Mouse (Mus musculus): ENCODE results near the gene Ankrd44.

Ankrd44 gene

DNA sequence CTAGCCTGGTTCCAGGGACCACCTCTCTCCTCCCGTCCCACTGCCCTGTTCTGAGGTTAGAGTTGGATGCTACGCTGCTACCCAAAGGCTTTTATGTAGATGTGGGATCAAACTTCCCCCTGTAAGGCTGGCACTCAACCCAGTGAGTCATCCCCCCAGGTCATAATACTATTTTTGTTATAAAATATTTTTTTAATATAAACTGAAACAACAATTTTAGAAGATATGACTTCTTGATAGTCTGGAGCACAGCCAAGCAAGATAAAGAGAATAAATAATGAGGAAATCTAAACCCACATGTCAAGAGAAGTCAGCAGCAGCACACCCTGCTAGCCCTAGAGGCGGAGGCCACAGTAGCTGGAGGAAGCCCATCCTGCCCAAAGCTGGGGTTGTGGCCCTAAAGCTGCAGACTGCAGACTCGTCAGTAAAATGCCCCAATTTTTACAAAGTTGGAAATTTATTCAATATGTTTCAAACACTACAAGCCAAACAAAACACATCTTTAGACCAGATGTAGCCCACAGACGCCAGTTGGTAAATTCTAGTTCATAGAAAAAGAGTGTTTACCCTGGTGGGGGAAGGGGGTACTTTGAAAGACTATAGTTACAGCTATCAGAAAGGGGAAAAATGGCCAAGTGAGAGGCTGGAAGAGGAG is 79.7 kb downstream of the Ankrd44 start:
- DNase-seq (ENCODE audit: low spot score) = no peak

DNA sequence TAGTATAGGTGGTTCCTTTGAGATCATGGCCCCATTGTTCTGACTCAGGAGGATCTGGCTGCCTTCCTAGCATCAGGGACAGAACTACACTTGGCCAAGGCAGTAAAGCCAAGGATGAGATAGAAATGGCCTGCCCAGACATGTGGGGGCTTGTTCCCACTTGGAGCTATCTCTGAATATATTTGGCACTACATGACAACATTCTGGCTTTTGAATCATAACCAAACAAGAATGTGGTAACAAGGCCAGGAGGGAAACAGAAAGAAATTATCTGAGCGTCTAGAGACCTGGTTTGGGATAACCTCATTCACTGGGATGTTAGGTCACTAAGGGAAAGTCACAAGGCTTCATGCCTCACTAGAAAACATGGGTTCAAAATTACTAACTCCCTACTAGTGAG is 81.8 kb downstream of the Ankrd44 start:
- no peak for DNase-seq (ENCODE audit: low spot score)

DNA sequence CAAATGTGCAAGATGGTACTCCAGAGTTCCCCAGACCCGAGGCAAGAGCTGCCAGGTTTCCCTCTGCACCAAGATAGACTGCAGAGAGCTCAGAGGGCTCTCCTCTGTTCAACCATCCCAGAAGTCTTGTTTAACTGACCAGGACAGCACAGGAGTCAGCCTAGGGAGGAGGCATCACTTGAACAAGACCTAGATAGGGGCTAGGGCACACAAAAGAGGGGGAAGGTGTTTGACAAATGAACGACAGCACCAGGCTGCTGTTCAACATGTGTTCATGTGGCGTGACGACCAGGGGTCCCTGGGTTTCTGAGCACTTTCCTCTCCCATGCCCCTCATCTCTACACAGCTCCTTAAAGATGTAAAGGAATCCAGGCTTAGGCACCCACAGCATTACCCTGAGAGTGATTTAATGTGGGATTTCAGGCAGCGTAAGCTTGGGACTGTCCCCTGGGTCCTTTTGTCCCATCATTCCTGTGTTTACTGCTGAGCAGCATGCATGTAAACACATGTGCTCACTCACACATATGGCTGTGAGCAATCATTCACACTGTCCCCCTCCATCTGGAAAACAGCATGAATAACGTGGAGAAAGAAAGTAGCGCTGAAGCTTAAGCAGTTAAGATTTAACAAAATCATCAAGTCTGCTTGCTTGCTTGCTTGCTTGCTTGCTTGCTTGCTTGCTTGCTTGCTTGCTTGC is 83.3 kb downstream of the Ankrd44 start:
- DNase-seq (ENCODE audit: low spot score) = no peak

DNA sequence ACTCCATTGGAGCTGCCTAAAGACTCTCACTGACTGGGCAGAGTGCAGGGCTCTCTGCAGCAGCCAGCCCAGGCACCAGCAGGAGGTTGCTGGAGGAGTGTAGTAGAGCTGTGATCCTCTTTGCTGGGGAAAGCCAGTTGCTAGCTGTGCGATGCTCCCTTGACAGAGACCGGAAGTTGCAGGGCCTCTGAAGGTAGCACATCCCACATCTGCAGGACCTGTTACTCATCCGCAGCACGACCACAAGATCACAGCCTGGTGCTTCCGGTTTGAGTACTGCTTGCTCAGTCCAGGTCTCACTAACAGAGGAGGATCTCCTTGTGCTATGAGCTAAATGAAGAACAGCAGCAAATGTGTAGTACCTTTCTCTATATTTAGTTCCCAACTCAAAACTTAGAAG is 84.4 kb downstream of the Ankrd44 start:
- peak; percentile 30 for DNase-seq (ENCODE audit: low spot score)

DNA sequence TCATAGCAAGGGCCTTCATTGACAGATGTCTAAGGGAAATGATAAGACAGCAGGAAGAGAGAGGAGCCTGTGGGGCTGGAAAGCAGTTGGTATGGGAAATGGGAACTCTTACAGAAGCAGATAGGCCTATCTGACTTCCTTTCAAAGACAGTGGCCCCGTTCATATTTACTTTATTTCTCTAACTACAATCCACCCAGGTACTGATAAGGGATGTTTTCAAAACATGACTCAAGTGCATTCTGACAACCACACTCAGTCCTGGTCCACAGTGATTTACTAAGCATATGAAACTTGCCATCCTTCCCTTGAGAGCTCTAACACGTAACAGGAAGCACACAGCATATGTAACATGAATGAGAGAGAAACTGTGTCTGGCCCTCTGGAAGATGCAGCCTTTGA is 86.1 kb downstream of the Ankrd44 start:
- no peak for DNase-seq (ENCODE audit: low spot score)

DNA sequence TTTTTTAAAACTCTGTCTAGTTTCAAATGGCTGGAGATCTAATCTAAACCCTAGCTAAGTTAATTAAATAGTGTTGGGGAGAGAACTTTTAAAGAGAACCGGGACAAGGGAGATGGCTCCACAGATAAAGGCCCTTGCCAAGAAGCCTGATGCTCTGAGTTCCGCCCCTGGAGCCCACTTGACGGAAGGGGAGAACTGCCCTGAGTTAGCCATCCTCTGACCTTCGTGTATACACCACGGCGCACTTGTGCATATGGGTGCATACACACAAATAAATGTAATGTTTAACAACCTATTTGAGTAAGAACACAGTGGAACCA is 87.7 kb downstream of the Ankrd44 start:
- DNase-seq (ENCODE audit: low spot score) = no peak

DNA sequence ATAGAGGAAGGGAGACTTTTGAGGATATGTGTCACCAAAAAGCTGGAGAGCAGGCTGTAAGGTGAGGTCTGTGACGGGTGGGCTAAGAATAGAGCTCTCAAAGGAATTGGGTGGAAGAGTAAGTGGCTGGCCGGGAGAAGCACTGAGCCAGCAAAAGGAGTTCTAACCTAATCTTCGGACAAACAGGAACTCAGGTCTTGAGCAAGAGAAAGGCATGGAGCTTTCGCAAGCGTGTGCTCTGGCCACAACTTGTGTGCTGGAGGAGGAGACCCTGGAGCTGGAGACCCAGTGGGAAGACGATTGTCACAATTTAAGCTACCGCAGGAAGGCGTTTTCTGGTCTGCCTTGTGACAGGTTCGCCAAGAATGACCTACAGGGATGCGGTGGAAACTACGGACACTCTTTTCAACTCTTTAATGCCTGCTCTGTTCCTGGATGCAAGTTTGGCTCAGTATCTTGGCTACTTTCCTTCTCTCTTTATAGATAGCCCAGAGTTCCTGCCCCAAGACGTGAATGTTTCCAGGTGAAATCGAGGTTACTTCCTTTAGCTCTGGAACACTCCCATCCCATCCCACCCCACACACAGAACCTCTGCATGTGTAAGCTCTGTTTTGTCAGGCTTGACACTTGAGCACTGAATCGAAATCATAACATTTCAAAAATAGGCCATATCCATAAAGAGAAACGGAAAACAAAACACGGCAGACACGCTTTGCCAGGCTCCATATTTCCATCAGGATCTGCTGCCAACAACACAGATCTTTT is 88.3 kb downstream of the Ankrd44 start:
- DNase-seq (ENCODE audit: low spot score) = no peak

DNA sequence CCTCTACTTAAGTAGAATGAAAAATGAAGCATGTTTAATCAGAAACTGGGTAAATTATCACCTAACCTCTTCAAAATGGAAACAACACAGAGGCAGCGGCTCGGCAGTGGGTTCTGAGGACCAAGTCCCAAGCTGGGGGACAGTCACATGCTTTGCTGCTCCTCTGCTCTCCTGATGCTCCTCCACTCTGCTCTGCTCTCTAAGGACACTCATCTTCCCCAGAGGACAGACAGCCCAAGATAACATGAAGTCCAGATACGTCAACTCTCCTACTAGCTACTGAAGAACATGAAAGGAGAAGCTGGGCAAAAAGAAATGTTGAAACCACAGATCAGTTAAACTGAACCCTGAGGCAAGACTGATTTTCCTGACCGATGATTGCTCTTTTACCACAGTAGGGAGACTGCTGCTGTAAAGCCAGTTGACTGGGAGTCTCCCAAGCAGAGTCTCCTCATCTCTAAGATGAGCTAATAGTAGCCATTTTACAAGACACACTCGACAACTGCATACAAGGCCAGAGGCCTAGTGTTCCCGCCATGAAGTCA is 90.5 kb downstream of the Ankrd44 start:
- no peak for DNase-seq (ENCODE audit: low spot score)

DNA sequence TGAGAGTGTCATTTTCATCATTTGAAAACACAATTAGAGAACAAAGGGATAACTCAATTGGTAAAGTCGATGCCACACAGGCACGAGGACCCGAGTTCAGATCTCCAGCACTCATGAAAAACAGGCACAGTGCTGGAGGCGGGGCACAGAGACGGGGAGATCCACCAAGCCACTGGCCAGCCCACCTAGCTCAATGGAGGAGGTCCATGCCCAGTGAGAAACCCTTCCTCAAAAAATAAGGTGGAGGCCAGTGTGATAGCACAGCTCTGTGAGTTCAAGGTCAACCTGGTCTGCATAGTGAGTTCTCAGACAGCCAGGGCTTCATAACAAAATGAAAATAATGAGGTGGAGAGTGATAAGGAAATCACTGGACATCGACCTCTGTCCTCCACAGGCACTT is 93.0 kb downstream of the Ankrd44 start:
- no peak for DNase-seq (ENCODE audit: low spot score)

DNA sequence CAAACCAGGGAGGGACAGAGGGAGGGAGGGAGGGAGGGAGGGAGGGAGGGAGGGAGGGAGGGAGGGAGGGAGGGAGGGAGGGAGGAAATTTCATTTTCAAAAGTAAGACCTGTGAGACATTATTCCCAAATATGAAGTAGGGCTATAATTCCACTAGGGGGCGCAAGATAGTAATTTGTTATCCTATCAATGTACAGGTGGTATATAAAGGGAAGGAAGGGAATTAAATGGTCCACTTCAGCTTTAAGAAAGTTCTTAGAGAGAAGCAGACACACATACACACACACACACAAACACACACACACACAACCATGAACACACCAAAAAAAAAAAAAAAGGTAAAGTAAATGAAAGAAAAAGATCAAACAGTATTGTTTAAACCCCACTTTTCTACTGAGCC is 93.4 kb downstream of the Ankrd44 start:
- DNase-seq (ENCODE audit: low spot score) = no peak

DNA sequence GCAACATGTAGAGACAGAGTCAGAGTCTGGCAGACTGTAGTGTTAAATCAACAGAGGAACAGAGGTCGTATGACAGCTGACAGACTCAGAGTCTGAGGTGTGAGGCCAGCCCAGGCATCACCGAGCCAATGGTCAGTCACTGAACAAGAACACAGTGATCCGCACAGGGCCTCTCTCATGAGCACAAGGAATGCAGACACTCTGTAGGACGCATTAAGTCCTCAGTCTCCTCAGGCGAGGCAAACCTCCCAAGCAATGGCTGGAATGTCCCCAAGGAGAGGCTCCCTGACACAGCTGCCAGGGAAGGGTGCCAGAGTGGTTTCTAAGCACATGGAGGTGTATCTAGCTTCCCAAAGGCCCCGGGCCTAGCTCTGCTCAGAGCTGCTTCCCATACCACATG is 96.0 kb downstream of the Ankrd44 start:
- no peak for DNase-seq (ENCODE audit: low spot score)

DNA sequence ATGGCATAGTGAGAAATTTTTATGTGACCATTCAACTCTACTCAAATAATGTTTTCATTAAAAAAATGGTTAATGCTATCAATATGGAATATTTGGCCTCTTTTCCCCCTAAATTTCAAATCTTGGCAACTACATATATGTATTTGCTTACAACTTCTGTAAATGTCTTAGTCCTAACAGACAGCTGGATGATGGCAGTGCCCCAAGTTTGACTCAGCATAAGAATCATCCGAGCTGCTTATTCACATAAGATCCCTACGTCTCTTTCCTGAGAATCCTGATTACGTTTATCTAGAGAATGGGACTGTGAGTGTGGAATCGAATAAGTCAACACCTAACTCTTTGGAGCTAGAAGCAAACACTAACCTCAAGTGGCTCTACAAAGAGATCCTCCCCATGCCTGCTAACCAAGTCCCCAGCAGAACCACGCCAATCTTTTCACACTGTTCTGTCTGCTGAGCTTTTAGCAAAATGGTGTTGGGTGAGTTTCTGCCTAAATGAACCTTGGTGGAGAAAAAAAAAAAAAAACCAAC is 96.4 kb downstream of the Ankrd44 start:
- DNase-seq (ENCODE audit: low spot score) = no peak

DNA sequence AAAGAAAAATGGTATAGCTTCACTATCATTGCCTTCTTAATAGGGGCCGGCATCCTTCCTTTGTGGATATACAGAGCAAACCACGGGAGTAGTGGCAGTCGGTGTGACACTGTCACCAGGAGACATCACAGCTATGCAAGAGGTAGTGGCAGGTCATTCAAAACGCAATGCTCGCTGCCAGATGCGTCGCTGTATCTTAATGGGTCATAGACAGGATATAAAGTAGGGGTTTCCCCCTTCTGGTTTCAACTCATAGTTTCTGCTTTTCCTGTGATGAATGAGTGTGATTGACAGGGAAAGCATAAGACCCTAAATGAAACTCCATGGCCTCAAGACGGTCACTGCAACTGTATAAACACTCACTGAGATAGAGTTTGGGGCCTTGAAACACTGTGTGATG is 98.4 kb downstream of the Ankrd44 start:
- DNase-seq (ENCODE audit: low spot score) = no peak

DNA sequence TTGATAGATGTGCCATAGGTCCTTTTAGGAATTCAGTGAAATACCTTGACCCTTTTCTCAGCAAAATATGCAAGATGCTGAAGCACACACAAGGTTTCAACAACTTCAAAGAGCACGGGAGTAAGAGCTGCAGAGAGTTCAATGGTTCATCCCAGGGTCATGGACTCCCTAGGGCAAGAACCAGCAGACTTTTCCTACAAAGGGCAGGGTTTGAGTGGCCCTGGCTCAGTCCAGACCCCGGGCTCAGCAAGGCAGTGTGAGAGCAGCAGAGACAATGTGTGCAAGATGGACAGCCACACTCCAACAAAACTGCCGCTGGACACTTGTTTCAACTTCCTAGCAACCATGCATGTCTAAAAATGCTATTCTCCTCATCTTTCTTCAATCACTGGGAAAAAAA is 98.8 kb downstream of the Ankrd44 start:
- DNase-seq (ENCODE audit: low spot score) = no peak

DNA sequence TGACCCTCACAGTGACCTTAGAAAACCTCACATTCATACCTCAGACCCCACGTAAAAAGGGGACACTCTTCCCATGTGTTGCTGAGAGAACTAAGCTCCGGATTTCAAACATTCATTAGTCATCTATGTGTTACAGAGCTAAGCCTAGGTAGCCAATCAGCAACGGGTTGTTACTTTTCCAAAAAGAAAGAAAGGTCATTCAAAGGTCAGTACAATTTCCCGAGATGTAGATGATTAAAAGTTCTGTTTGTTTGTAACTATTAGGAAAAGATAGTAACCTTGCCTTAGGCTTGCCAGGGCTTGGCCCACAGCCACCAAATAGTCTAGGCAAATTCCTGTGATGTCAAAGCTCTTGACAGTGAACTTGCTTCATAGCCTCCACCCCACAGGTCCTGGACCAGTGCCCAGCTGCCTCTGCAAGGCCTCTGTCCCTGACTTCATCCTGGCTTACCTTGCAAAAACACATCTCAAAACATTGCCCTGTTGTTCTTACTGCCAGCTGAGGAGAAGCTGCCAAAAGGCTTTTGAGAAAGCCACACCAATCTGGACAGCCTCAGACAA is 99.7 kb downstream of the Ankrd44 start:
- DNase-seq (ENCODE audit: low spot score) = no peak

DNA sequence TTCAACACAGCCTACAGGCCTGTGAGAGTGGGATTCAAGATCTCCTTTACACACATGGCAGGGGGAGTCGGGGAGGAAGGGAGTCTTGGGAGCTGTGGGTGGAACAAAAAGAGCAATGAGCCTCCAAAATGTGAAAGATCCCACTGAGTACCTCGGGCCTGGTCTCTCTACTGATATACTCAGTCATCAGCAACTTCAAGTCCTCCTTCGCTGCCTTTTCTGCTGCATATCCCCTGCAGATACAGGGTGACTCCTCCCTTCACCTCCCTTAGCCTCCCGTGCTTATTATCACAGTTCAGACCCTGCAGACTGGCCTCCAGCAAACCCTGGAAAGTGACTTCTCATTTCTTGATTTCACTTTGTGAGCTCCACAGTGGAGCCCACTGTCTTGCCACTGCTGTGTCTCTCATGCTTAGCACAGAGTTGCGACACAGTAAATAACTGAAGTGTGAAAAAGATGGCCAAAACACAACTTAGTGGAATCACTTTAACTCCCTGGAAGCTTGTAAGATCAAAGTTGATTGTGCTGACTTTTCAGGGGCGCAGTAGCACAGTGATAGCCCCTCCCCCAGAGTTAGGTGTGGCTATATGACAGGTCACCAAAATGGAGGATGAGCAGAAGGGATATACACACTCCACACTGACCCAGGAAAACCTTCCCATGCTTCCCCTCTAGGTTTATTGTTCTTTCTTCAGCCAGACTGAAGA is 100.3 kb downstream of the Ankrd44 start:
- DNase-seq (ENCODE audit: low spot score) = no peak

DNA sequence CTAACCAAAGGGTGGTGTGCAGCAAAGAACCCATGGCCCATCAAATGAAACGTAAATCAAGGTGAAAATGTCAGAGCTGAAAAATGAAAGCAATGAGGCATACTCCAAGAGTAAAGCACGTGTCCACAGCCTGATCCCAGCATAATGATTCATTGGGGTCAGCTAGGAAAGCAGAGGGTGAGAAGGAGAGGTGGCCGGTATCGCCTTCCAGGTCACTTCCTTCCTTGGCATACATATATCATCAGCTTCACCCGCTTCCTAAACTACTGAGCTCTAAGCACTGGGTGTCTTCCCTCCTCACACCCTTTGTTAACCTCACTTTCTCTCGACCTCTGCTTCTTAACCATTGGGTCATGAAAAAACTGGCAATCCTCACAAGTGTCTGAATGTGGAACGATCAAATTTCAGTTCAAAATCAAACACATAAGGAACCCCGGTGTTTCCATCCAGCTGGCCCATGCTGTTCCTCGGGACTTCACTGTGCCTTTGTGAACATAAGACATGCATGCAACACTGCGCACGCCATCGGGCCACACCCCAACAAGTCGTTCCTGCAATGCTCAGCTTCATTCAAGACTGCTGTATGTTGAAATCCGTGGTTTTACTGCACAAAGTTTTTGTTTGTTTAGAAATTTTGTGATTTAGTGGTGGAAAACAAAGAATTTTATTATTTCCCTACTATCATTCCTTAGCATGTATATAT is 101.9 kb downstream of the Ankrd44 start:
- no peak for DNase-seq (ENCODE audit: low spot score)

DNA sequence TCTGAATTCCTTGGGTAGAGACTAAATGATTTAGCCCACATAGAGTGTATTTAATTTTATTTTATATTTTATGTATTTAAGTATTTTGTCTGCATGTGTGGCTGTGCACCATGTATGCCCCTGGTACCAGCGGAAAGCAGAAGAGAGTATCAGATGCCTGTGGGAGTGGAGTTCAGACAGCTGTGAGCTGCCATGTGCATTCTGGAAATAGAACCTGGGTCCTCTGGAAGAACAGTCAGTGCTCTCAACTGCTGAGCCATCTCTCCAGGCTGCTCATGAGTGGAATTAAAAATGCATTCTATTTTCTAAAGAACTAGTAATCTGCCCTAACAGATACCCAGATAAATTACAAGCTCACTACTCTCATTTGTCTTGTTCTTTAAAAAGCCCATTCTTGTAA is 104.4 kb downstream of the Ankrd44 start:
- no peak for DNase-seq (ENCODE audit: low spot score)

DNA sequence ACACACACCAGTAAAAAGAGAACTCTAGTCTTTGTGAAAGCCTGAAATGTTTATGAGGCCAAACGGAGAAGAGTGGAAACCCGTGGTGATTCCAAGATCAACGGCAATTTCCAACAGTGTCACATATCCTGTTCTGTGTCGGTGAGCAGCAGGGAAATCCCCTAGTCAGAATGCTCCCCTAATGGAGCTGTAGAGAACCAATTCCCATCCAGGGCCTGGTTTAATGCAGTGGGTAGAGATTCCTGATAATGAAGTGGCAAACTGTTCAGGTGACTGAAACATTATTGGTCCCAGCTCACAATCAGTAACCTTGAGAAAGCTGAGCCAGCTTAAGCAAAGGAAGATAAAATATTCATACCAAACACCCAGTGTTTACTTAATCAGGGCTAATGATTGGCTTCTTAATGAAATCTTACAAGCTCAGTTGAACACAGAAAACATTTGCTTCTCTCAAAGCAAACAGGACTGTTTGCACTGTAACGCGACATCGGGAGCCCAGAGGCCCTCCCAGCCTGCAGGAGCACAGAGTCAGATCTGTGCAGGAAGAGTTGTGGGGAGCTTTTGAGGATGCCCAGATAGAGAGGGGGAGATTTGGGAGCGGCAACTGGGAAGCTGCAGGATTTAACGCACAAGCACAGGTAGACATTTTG is 110.9 kb downstream of the Ankrd44 start:
- DNase-seq (ENCODE audit: low spot score) = no peak

DNA sequence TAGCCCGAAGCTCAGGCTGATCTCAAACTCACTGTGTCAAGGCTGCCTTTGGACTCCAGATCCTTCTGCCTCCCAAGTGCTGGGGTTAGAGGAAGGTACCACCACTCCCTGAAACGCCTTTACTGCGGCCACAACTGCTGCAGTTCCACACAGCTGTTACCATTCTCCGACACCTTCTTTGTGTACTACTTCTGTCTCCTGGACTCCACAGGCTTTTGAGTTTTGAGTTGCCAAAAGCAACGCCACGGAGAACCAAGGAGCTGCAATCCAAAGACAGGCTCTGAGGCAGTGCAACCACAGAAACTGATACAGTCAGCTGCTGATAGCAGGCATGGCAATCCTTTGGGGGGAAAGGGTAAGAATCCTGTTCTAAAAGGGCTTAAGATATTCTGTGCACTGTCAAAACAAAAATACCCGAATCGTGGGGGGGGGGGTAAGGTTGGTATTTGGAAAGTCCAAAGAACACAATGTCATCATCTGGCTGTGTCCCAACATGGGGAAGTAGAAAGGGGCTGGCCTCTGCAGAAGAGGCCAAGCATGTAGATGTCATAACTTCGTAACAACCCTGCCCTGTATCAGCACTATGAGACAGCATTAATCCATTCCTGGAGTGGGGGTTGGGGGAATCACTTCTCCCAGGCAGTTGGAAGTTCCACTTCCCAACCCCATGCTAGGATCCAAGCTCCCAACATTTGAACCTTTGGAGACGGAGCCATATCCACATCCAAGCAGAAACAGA is 116.2 kb downstream of the Ankrd44 start:
- no peak for DNase-seq (ENCODE audit: low spot score)

Data from spleen, adult 12 weeks (tissue).